ENCODE assay signal across 8 mouse cellular contexts in the genomic region with DNA sequence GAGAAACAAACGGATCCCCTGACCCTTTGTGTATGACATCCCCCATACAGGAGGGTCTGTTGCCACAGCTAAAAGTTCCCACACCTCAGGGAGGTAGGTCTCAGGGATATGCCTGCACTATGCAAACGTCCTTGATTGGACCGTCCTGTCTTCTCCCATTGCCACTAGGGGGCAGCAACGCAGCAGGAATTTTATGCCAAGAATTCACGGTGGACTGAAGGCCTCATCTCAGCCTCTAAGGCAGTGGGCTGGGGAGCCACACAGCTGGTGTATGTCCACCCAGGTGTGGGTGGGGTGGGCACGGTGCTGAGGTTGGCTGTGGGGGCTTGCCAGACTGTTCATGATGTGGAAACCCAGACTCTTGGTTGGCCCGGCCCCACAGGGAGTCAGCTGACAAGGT. TPM values are rescaled to one million over a fixed set of nuclear protein-coding genes. Genes with fewer than 3 reads are reported as not detected.
A peak's percentile ranks its signal among the peaks of the same experiment; 100 is the strongest.
DNase-seq lines count a peak whose midpoint lies in the region; ATAC-seq and TF ChIP-seq lines count a peak whose summit lies in the region.

No protein-coding gene starts in this region.

- peak; percentile 67 for ATAC-seq in forebrain, embryonic 14.5 days
- ATAC-seq in liver, embryonic 14.5 days (ENCODE audit: insufficient read depth): peak; percentile 42
- peak; percentile 30; the same call in 1 of the 2 replicates for ATAC-seq in neural tube, embryonic 12.5 days (ENCODE audit: low FRiP score, low read depth)
- ATAC-seq in stomach, embryonic 16.5 days (ENCODE audit: insufficient read depth, low FRiP score): peak; percentile 26; the same call in 1 of the 2 replicates

- H3K36me3 ChIP-seq in CH12.LX (replicated peaks in 1 of 2; ENCODE audit: control insufficient read depth in 1 of 2, insufficient read depth in 1 of 2, low read length in 1 of 2): peaks cover 90 to 98% of the 10 kb centered on the region in 2 experiments
- H3K36me3 ChIP-seq in forebrain, embryonic 14.5 days (ENCODE audit: control insufficient read depth, insufficient read depth, low read length): peaks cover 59% of the 10 kb centered on the region
- peaks cover 10% of the 10 kb centered on the region for H3K36me3 ChIP-seq in liver, embryonic 14.5 days (replicated peaks; ENCODE audit: control insufficient read depth, insufficient read depth, low read depth)
- peaks cover 20% of the 10 kb centered on the region for H3K36me3 ChIP-seq in neural tube, embryonic 12.5 days
- peaks cover 1% of the 10 kb centered on the region for H3K36me3 ChIP-seq in stomach, embryonic 16.5 days (ENCODE audit: control insufficient read depth, insufficient read depth, low read length)

- TF ChIP-seq RAD21 in CH12.LX (IDR thresholded peaks at IDR 0.05; ENCODE audit: low read depth, low read length): peak; percentile 94

- H3K27ac ChIP-seq in CH12.LX (ENCODE audit: insufficient read depth, low read depth): no peak overlapping the region
- no peak overlapping the region for H3K27ac ChIP-seq in forebrain, embryonic 14.5 days (ENCODE audit: low read depth, low read length)
- no peak overlapping the region for H3K27ac ChIP-seq in liver, embryonic 14.5 days
- H3K27ac ChIP-seq in neural tube, embryonic 12.5 days: no peak overlapping the region
- no peak overlapping the region for H3K27ac ChIP-seq in stomach, embryonic 16.5 days (ENCODE audit: low read length)

- no peak for TF ChIP-seq EP300 in CH12.LX (IDR thresholded peaks at IDR 0.05; ENCODE audit: low read length)
- TF ChIP-seq EP300 in liver, embryonic 14.5 days (IDR thresholded peaks at IDR 0.05; ENCODE audit: low read depth): no peak

- TF ChIP-seq CTCF in CH12.LX (conservative IDR thresholded peaks at IDR 0.05 in 1 of 2, IDR thresholded peaks at IDR 0.05 in 1 of 2; ENCODE audit: low read depth in 2 of 2, low read length in 2 of 2): peak; percentile 79 to 98
- peak; percentile 98 for TF ChIP-seq CTCF in liver, embryonic 14.5 days (IDR thresholded peaks at IDR 0.05; ENCODE audit: low read depth)

- dilution Hi-C loops in CH12.LX (cut with MboI; ENCODE audit: extremely low pct_ligation_motif_present, extremely low pct_unique_long_range_greater_than_20kb, low sequenced_read_pairs): no loop called here

- no peak overlapping the region for H3K4me3 ChIP-seq in CH12.LX (replicated peaks in 1 of 3; ENCODE audit: low read depth in 2 of 3, low read length in 2 of 3, poor library complexity in 1 of 3)
- no peak overlapping the region for H3K4me3 ChIP-seq in forebrain, embryonic 14.5 days (ENCODE audit: low read depth, low read length)
- no peak overlapping the region for H3K4me3 ChIP-seq in liver, embryonic 14.5 days (ENCODE audit: insufficient read depth in 1 of 2, low read depth in 2 of 2, low read length in 2 of 2)
- H3K4me3 ChIP-seq in neural tube, embryonic 12.5 days: no peak overlapping the region
- H3K4me3 ChIP-seq in stomach, embryonic 16.5 days (replicated peaks; ENCODE audit: low read length): no peak overlapping the region

- H3K79me2 ChIP-seq in CH12.LX (replicated peaks; ENCODE audit: control insufficient read depth, extremely low read depth, insufficient read depth, poor library complexity, severe bottlenecking): no peaks in the 10 kb centered on the region

- peaks cover 7 to 36% of the 10 kb centered on the region in 2 experiments; a peak in 3 of 4 replicates for H3K4me1 ChIP-seq in CH12.LX (ENCODE audit: control insufficient read depth in 1 of 2, insufficient read depth in 2 of 2)
- H3K4me1 ChIP-seq in forebrain, embryonic 14.5 days (ENCODE audit: control insufficient read depth, insufficient read depth, low read length): peaks cover 4% of the 10 kb centered on the region; the same call in 1 of the 2 replicates
- H3K4me1 ChIP-seq in liver, embryonic 14.5 days (replicated peaks; ENCODE audit: control insufficient read depth in 2 of 2, insufficient read depth in 2 of 2, low read length in 1 of 2): no peaks in the 10 kb centered on the region
- H3K4me1 ChIP-seq in neural tube, embryonic 12.5 days: no peaks in the 10 kb centered on the region; the same call in none of the 2 replicates
- no peaks in the 10 kb centered on the region; the same call in 1 of the 2 replicates for H3K4me1 ChIP-seq in stomach, embryonic 16.5 days (ENCODE audit: control insufficient read depth, insufficient read depth, low read length)

- no peak overlapping the region for H3K4me2 ChIP-seq in CH12.LX (ENCODE audit: insufficient read depth, low read depth, poor library complexity, severe bottlenecking)
- no peak overlapping the region for H3K4me2 ChIP-seq in forebrain, embryonic 14.5 days (ENCODE audit: low read length)
- no peak overlapping the region for H3K4me2 ChIP-seq in liver, embryonic 14.5 days (ENCODE audit: low read depth)
- no peak overlapping the region for H3K4me2 ChIP-seq in neural tube, embryonic 12.5 days (replicated peaks)
- H3K4me2 ChIP-seq in stomach, embryonic 16.5 days (ENCODE audit: low read depth, low read length): no peak overlapping the region

- DNase-seq in CH12.LX (ENCODE audit: extremely low read depth): peak; percentile 86
- peak; percentile 88 for DNase-seq in c-Kit-positive CD71-negative TER-119-negative erythroid progenitor cells, embryonic 14.5 days (ENCODE audit: low read depth)
- peak; percentile 93 for DNase-seq in forebrain, embryonic 14.5 days (ENCODE audit: low spot score)
- DNase-seq in heart, postnatal 10 days: peak; percentile 93 to 97
- DNase-seq in kidney, postnatal 36 days: peak; percentile 86 to 95
- peak; percentile 53 to 78 (median 62) for DNase-seq in liver, embryonic 14.5 days (ENCODE audit: low read depth in 3 of 3, low spot score in 3 of 3)

- TF ChIP-seq POLR2A in CH12.LX (IDR thresholded peaks at IDR 0.05; ENCODE audit: low read depth, low read length): no peak

- H3K27me3 ChIP-seq in CH12.LX (replicated peaks): no peaks in the 10 kb centered on the region
- no peaks in the 10 kb centered on the region for H3K27me3 ChIP-seq in forebrain, embryonic 14.5 days (replicated peaks; ENCODE audit: control insufficient read depth, insufficient read depth, low read length)
- no peaks in the 10 kb centered on the region for H3K27me3 ChIP-seq in liver, embryonic 14.5 days (ENCODE audit: control insufficient read depth, insufficient read depth, low read length)
- H3K27me3 ChIP-seq in neural tube, embryonic 12.5 days (replicated peaks): no peaks in the 10 kb centered on the region
- H3K27me3 ChIP-seq in stomach, embryonic 16.5 days (ENCODE audit: control insufficient read depth, insufficient read depth, low read length): no peaks in the 10 kb centered on the region

- intact Hi-C loops in heart, postnatal 10 days (cut with DNase I): loop anchor here (1.0 to 2.0 kb wide), 2 partner anchors 30 to 83 kb away; no protein-coding TSS in a partner anchor

- in situ Hi-C loops in CH12.LX (cut with MboI; ENCODE audit: low pct_ligation_motif_present, low pct_unique_long_range_greater_than_20kb, low sequenced_read_pairs): loop anchor here (5.0 kb wide), 1 partner anchor 81 kb away; no protein-coding TSS in a partner anchor

- 13% methylated on average over 7 of the region's 7 CpGs for WGBS in forebrain, embryonic 14.5 days
- 13% methylated on average over 7 of the region's 7 CpGs for WGBS in liver, embryonic 14.5 days (ENCODE audit: insufficient replicate concordance)
- 13% methylated on average over 7 of the region's 7 CpGs for WGBS in neural tube, embryonic 12.5 days
- 8% methylated on average over 7 of the region's 7 CpGs for WGBS in stomach, embryonic 16.5 days

- no peak overlapping the region for H3K9ac ChIP-seq in CH12.LX (ENCODE audit: insufficient read depth, low read depth)
- H3K9ac ChIP-seq in forebrain, embryonic 14.5 days (ENCODE audit: low read length): 0 out of 2 replicates have a peak overlapping the region, but pooled peaks have one; percentile 25
- no peak overlapping the region for H3K9ac ChIP-seq in liver, embryonic 14.5 days (replicated peaks)
- no peak overlapping the region for H3K9ac ChIP-seq in neural tube, embryonic 12.5 days
- no peak overlapping the region for H3K9ac ChIP-seq in stomach, embryonic 16.5 days (ENCODE audit: low read length)

- H3K9me3 ChIP-seq in CH12.LX (replicated peaks; ENCODE audit: low read length): no peaks in the 10 kb centered on the region
- H3K9me3 ChIP-seq in forebrain, embryonic 14.5 days (replicated peaks; ENCODE audit: control insufficient read depth, low read length): no peaks in the 10 kb centered on the region
- no peaks in the 10 kb centered on the region for H3K9me3 ChIP-seq in liver, embryonic 14.5 days (ENCODE audit: control insufficient read depth, low read length)
- H3K9me3 ChIP-seq in neural tube, embryonic 12.5 days: no peaks in the 10 kb centered on the region
- no peaks in the 10 kb centered on the region for H3K9me3 ChIP-seq in stomach, embryonic 16.5 days (replicated peaks; ENCODE audit: control insufficient read depth, low read length)

TF ChIP-seq in CH12.LX, 34 proteins besides CTCF, POLR2A, EP300 and RAD21 (continues in another document):
- TF ChIP-seq ZC3H11A (IDR thresholded peaks at IDR 0.05; ENCODE audit: low read depth, low read length) (peak; percentile 96), MEF2A (IDR thresholded peaks at IDR 0.05; ENCODE audit: borderline replicate concordance, low read depth, low read length) (0 out of 2 replicates have a peak, but pooled peaks have one; percentile 11), SIN3A (IDR thresholded peaks at IDR 0.05; ENCODE audit: low read length) (0 out of 2 replicates have a peak, but pooled peaks have one; percentile 45)

RNA-seq across cellular contexts. Expression of a gene that starts 27.4 kb away (rescaled TPM):
- total RNA-seq in CH12.LX (2012; rRNA removed): 48.4 and 49.8 TPM in 2 replicates
- 26.1 and 28.3 TPM in 2 replicates for total RNA-seq in CH12.LX (2014; rRNA removed)
- 42.1 and 44.7 TPM in 2 replicates for polyA plus RNA-seq in CH12.LX (2012; ENCODE audit: insufficient read length, low read depth)
- polyA plus RNA-seq in forebrain, embryonic 14.5 days (2014; fragmentation: Nextera tagmentation; extraction: Ambion mirVana): 12.4 and 27.1 TPM in 2 replicates
- 10 to 100 TPM; 26.1 to 41.6 TPM for total RNA-seq in heart, postnatal 10 days (2021)
- 6.4 and 7.6 TPM in 2 replicates for polyA plus RNA-seq in liver, embryonic 14.5 days (2012; rRNA removed)
- 6.2 and 7.2 TPM in 2 replicates for polyA plus RNA-seq in liver, embryonic 14.5 days (2014; fragmentation: Nextera tagmentation; extraction: Ambion mirVana)
- polyA plus RNA-seq in neural tube, embryonic 12.5 days (2016; fragmentation: Nextera tagmentation; extraction: Ambion mirVana): 12.6 and 14.6 TPM in 2 replicates
- polyA plus RNA-seq in stomach, embryonic 16.5 days (2015; fragmentation: Nextera tagmentation; extraction: Ambion mirVana): 31.2 and 35.2 TPM in 2 replicates

RNA-seq across cellular contexts. Expression of a gene that starts 31.2 kb away (rescaled TPM):
- total RNA-seq in CH12.LX (2012; rRNA removed) (8.3 and 8.7 TPM in 2 replicates), CH12.LX (2014; rRNA removed) (10.2 and 10.6 TPM in 2 replicates)
- polyA plus RNA-seq in CH12.LX (2012; ENCODE audit: insufficient read length, low read depth): 23.5 and 24.7 TPM in 2 replicates
- 70.5 and 86.6 TPM in 2 replicates for polyA plus RNA-seq in forebrain, embryonic 14.5 days (2014; fragmentation: Nextera tagmentation; extraction: Ambion mirVana)
- total RNA-seq in heart, postnatal 10 days (2021): 10 to 100 TPM; 38.0 to 46.7 TPM
- polyA plus RNA-seq in liver, embryonic 14.5 days (2012; rRNA removed): 11.3 and 11.5 TPM in 2 replicates
- 8.8 and 12.6 TPM in 2 replicates for polyA plus RNA-seq in liver, embryonic 14.5 days (2014; fragmentation: Nextera tagmentation; extraction: Ambion mirVana)
- polyA plus RNA-seq in neural tube, embryonic 12.5 days (2016; fragmentation: Nextera tagmentation; extraction: Ambion mirVana): 70.9 and 71.2 TPM in 2 replicates
- 39.6 and 44.4 TPM in 2 replicates for polyA plus RNA-seq in stomach, embryonic 16.5 days (2015; fragmentation: Nextera tagmentation; extraction: Ambion mirVana)
